Mouse (Mus musculus) olfactory bulb, adult 2 months (tissue): ENCODE results near the gene Armt1. TPM values are rescaled to one million over a fixed set of nuclear protein-coding genes. Genes with fewer than 3 reads are reported as not detected.

Experiments
- H3K27ac ChIP-seq: fragments of 200-500 bp; 2 replicates; pipeline ENCODE4 v1.5.1; 2012; ENCODE audit warnings: low read depth, low read length; ENCODE audit not compliant: insufficient read depth
- H3K4me1 ChIP-seq: fragments of 200-500 bp; 2 replicates; pipeline ENCODE4 v1.6.1; 2012; ENCODE audit warnings: low read length; ENCODE audit not compliant: control insufficient read depth, insufficient read depth
- H3K4me3 ChIP-seq: fragments of 200-500 bp; 2 replicates; pipeline ENCODE4 v1.5.1; 2012; ENCODE audit warnings: mild to moderate bottlenecking, low read depth, low read length, moderate library complexity; ENCODE audit not compliant: insufficient read depth
- CTCF ChIP-seq: fragments of 200-500 bp; IDR thresholded peaks from 2 replicates; pipeline ENCODE4 v1.5.1; 2012; ENCODE audit warnings: low read depth, mild to moderate bottlenecking, low read length, moderate library complexity; ENCODE audit not compliant: insufficient read depth
- POLR2A ChIP-seq: fragments of 200-500 bp; IDR thresholded peaks from 2 replicates; pipeline ENCODE4 v1.6.1; 2012; ENCODE audit warnings: mild to moderate bottlenecking, low read depth, low read length, moderate library complexity; ENCODE audit not compliant: insufficient read depth
- WGBS: fragments of 180-500 bp; shearing (Covaris S2); methylation state at CpG from one replicate; pipeline ENCODE4 v1.1.7; 2018; 5-methylcytosine and 5-hydroxymethylcytosine counted together
- polyA plus RNA-seq: library from polyadenylated mRNA; stranded (reverse); fragments of >200 nt; gene quantifications from 2 replicates; pipeline ENCODE4 v1.2.4, GENCODE M21; 2012; ENCODE audit warnings: low replicate concordance; ENCODE audit not compliant: missing spikeins, insufficient read depth, insufficient read length

The Armt1 gene
- polyA plus RNA-seq, 1 experiment, result not detected

DNA sequence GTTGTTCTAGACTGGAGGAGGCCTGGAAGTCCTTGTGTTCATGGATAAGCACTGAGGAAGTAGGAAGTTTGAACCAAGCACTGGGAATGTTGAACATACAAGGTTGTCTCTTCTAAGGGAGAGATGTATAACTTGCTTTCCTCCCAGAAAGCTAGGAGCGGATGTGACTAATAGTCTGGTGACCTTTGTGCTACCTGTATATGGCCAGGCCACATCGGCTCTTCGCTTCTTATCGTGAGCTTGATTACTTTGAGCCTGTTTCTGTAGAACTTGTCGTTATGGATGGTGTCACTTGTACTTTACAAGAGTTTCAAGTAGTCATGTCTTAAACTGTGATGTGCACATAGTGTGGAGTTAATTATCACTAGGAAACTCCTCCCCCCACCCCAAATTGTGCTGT lies 44.3 kb downstream of the Armt1 start:
- H3K4me3 ChIP-seq, result no peak overlapping the region
- 98% methylated on average over 5 of the region's 5 CpGs for WGBS
- no peak overlapping the region for H3K27ac ChIP-seq
- no peaks in the 10 kb centered on the region; the same call in 1 of the 2 replicates for H3K4me1 ChIP-seq
- TF ChIP-seq CTCF, result no peak
- TF ChIP-seq POLR2A, result no peak

GRCm38 (mm10) chr10:4480929-4481328 lies 48.7 kb downstream of the Armt1 start:
- H3K4me1 ChIP-seq, result peaks cover 10% of the 10 kb centered on the region
- 41% methylated on average over 3 of the region's 3 CpGs for WGBS
- TF ChIP-seq CTCF (no peak), POLR2A (no peak)
- H3K27ac ChIP-seq, result no peak overlapping the region
- no peak overlapping the region for H3K4me3 ChIP-seq

GRCm38 (mm10) chr10:4481695-4482094 lies 49.4 kb downstream of the Armt1 start:
- H3K4me3 ChIP-seq, result no peak overlapping the region
- WGBS, result 82% methylated on average over 8 of the region's 8 CpGs

DNA sequence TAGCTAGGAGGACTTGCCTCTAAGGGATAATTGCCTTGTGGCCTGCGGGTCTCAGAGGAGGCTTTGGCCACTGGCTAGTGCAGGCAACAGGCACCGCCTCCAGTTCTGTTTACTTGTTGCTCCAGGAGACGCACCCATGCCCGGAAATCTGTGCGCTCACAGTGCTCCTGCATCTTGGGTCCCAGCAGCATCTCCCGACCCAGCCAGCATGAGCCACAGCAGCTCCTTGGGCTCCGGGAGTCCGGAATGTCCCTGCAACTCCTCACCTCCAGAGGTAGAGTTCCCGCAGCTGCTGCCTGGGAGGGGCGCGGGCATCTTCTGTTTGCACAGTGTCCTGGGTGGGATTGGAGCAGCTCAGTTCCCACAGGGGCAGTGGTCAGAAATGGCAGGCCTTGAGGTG lies 50.1 kb downstream of the Armt1 start, which contains the start of gene Ccdc170:
Gene Ccdc170, plus strand, starts transcription at position 148 of the 400 bp plus-strand sequence.
- H3K4me1 ChIP-seq, result peaks cover 10% of the 10 kb centered on the region
- 59% methylated on average over 11 of the region's 11 CpGs for WGBS
- TF ChIP-seq POLR2A, result no peak
- TF ChIP-seq CTCF, result no peak
- H3K27ac ChIP-seq, result no peak within 1 kb of the TSS
- H3K4me3 ChIP-seq, result no peak within 1 kb of the TSS

More at GRCm38 (mm10) chr10:4481695-4482094, 49.4 kb downstream of the Armt1 start:
- Histone ChIP-seq H3K27ac (no peak overlapping the region), H3K4me1 (peaks cover 10% of the 10 kb centered on the region)
- TF ChIP-seq POLR2A (no peak), CTCF (no peak)

- no peak overlapping the region for H3K4me3 ChIP-seq
- no peak for TF ChIP-seq POLR2A
- WGBS, result 90% methylated on average over 1 of the region's 1 CpGs
- peaks cover 10% of the 10 kb centered on the region for H3K4me1 ChIP-seq
- H3K27ac ChIP-seq, result no peak overlapping the region
Measured at GRCm38 (mm10) chr10:4483848-4484247, 51.6 kb downstream of the Armt1 start.

DNA sequence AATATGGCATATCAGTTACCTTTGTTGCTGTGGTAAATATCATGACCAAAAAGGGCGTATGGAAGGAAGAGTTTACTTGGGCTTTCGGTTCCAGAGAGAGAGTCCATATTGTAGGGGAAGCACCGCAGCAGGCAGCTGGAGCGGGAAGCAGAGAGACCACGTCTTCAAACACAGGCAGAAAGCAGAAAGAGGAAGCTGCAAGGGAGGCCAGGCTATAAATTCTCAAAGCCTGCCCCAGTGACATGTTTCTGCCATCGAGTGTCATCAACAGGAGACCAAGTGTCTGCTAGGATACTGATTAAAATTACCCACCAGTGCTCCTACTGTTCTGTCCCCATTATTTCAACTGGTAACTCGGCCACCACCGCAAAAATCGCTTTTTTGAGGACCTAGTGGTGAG lies 52.7 kb downstream of the Armt1 start:
- peaks cover 10% of the 10 kb centered on the region; the same call in 1 of the 2 replicates for H3K4me1 ChIP-seq
- H3K27ac ChIP-seq, result no peak overlapping the region
- 88% methylated on average over 9 of the region's 9 CpGs for WGBS
- TF ChIP-seq POLR2A (no peak), CTCF (no peak)
- no peak overlapping the region for H3K4me3 ChIP-seq

GRCm38 (mm10) chr10:4489865-4490264 lies 57.6 kb downstream of the Armt1 start:
- TF ChIP-seq CTCF, result no peak
- WGBS, result 77% methylated on average over 5 of the region's 5 CpGs
- Histone ChIP-seq H3K4me3 (no peak overlapping the region), H3K4me1 (0 out of 2 replicates have a peak, but pooled peaks cover 2% of the 10 kb centered on the region), H3K27ac (no peak overlapping the region)

GRCm38 (mm10) chr10:4491281-4491680 lies 59.0 kb downstream of the Armt1 start:
- H3K4me1 ChIP-seq, result no peaks in the 10 kb centered on the region
- H3K27ac ChIP-seq, result no peak overlapping the region
- WGBS, result 68% methylated on average over 3 of the region's 3 CpGs
- H3K4me3 ChIP-seq, result no peak overlapping the region
- TF ChIP-seq POLR2A, result no peak
- no peak for TF ChIP-seq CTCF

DNA sequence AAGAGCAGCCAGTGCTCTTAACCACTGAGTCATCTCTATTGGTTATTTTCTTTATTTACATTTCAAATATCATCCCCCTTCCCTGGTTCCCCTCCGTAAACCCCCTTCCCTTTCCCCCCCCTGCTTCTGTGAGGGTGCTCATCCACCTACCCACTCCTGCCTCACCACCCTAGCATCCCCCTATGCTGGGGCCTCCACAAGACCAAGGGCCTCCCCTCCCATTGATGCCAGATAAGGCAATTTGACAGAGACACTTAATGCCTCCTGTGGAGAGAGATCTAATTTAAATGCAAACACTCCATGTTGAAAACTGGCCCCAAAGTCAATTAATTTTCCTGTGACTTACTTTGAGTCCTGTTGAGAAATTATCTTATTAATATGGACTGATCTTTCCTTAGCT lies 59.8 kb downstream of the Armt1 start:
- Histone ChIP-seq H3K4me3 (no peak overlapping the region), H3K4me1 (no peaks in the 10 kb centered on the region), H3K27ac (no peak overlapping the region)
- TF ChIP-seq CTCF (no peak), POLR2A (no peak)
- WGBS, result 89% methylated on average over 1 of the region's 1 CpGs

DNA sequence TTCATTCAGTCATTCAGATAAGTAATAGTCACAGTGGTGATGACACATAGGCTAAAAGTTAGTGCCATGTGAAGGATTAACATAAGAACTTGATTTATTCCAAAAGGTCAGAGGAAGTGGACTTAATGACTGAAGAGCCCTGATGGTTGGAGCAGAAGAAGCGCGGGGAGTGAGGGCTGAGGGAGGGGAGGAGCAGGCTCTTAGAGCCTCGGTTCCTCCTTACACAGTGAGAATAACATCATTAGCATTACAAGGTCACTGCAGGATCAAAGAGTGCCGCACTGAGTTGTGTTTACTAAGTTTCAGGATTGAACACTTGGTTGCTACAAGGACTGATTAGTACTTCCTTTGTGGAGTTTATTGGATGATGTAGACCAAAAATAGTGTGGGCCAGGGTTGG lies 60.6 kb downstream of the Armt1 start:
- H3K27ac ChIP-seq, result no peak overlapping the region
- WGBS, result 40% methylated on average over 4 of the region's 4 CpGs
- H3K4me1 ChIP-seq, result no peaks in the 10 kb centered on the region
- no peak overlapping the region for H3K4me3 ChIP-seq
- TF ChIP-seq POLR2A, result no peak
- TF ChIP-seq CTCF, result no peak
